Mouse (Mus musculus) T-cell, adult 2 months (primary cell): ENCODE data around the gene Npcd.
A peak's percentile ranks its signal among the peaks of the same experiment; 100 is the strongest.

Source experiments
- DNase-seq: peaks from one replicate; pipeline ENCODE4 v3.0.0; 2022; ENCODE audit warnings: low spot score

Npcd gene

GRCm38 (mm10) chr15:79803533-79804351 lies 30.3 kb downstream of the Npcd start:
- no peak for DNase-seq

DNA sequence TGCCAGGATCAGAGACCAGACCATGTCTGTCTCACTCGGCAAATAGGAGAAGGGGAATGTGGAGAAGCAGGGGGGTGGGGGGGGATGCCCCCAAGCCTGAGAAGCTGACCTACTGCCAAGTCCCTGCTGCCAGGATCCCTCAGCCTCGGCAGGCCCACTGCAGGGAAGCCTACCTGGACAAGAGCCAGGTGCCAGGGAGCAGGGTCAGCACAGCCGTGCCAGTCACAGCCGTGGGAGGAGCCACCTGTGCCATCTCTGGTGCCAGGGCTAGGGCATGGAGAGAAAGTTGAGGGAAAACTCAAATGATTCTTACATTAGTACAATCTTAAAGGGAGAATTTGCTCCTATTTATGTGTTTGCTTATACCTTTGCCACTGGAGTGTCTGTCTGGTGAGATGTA lies 31.7 kb downstream of the Npcd start:
- no peak for DNase-seq

- DNase-seq = no peak
Measured at GRCm38 (mm10) chr15:79801646-79802045, 32.4 kb downstream of the Npcd start.

GRCm38 (mm10) chr15:79800701-79801100 lies 33.3 kb downstream of the Npcd start:
- no peak for DNase-seq

DNA sequence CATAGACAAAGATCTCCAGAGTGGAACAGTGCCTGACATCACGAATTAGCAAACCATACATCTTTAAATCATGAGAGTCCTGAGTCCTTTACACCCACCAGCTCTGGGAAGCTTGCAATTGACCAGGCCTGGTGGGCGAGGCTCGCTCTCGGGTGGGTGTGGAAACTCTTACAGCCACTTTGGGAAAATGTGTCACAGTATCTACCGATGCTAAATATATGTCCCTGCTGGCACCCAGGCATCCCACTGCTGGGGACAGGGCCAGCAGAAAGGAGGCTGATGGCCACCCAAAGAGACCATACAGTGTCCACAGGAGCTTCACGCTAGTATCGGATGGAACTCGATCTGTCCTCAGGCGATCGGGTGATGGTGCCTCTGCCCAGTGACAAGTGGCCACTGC lies 35.4 kb downstream of the Npcd start:
- no peak for DNase-seq

GRCm38 (mm10) chr15:79797680-79798079 lies 36.4 kb downstream of the Npcd start:
- no peak for DNase-seq

DNA sequence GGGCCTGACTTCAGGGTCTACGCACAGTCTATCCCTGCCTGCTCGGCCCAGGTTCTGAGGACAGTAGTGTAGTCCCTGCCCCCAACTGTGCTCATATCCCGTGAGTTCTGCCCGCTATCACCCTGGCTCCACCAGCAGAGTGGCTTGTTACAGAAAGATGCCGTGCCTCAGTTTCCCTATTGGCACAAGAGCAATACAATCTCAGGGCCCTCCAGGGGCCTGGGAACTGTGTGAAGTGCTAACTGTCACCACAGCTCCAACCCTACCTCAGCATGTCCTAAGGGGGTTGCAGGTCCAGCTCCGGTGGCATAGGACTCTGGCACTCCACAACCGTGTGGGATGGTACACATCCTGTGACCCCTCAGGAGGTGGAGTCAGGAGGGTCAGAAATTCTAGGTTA lies 36.9 kb downstream of the Npcd start:
- DNase-seq = no peak

- no peak for DNase-seq
Measured at GRCm38 (mm10) chr15:79796256-79796655, 37.8 kb downstream of the Npcd start.

DNA sequence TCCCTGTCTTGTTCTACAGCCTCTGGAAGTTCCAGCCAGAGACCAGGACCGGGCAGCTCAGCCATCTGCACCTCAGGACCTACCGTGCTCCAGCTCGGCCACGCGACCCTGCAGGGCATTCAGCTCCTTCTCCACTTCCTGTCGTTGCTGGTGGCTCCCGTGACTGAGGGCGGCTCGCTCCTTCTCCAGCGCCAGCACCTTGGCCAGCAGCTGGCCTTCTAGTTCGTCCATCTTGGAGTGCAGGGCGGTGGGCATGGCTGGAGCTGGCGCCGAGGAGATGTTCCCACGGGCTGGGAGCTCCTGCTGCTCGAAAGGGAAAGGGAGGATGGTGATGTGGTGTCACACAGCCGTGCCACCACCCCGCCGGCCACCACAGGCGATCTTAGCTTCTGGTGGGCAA lies 39.9 kb downstream of the Npcd start:
- DNase-seq = no peak

GRCm38 (mm10) chr15:79793076-79793475 lies 41.0 kb downstream of the Npcd start:
- no peak for DNase-seq

DNA sequence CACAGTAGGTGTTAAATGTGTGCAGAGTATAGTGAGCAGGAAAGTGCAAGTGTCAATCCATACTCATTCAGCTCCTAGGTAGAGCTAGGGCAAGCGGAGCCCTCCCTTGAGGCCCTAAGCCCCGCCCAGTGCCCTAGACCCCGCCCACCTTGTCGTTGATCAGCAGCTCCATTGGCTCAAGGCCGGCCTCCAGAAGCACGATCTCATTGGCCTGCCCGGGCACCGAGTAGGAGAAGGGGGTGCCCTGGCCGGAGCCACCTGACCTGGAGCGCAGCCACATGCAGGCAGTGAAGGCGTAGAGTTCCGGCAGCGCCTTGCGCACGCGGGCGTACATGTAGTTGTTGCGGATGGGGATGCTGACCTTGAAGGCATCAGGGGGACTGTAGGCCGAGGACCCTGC lies 41.6 kb downstream of the Npcd start:
- DNase-seq = no peak

- DNase-seq = peak; percentile 15
Measured at GRCm38 (mm10) chr15:79791502-79791901, 42.5 kb downstream of the Npcd start.

DNA sequence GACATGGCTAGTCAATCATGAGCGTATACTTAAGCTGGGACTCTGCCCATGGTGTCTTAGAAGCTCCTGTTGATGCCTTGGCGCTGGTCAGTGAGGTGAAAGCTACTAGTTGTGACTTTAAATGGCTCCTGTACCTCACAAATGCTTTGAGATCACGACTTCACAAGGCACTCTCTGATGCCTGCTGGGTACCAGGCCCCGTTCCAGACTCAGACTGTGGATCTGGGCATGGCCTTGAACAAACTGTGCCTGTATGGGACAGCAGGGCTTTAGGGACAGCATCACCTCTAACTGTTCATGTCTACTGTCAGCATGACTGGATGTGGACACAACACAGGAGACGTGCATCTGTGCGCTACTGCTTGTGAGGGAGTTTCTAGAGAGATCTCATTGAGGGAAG lies 43.1 kb downstream of the Npcd start:
- DNase-seq = no peak

GRCm38 (mm10) chr15:79790111-79790510 lies 43.9 kb downstream of the Npcd start:
- DNase-seq = no peak

DNA sequence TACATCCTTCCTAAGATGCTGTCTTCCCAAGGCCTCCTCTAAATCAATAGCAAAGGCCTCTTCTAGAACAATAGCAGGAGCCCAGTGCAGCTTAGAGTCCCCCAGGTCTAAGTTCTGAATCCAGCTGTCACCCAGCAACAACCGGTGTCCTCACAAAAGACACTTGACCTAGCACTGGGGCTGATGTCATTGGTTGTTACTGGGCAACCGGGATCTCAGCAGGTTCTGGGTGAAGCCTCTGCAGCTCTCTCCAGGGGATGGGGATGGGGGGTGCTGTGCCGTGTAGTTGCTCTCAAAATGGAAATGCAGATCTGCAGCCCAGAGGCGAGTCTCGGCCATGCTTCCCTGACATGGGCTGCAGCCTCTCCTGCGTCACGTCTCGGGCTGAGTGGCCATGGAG lies 46.2 kb downstream of the Npcd start:
- DNase-seq = no peak

DNA sequence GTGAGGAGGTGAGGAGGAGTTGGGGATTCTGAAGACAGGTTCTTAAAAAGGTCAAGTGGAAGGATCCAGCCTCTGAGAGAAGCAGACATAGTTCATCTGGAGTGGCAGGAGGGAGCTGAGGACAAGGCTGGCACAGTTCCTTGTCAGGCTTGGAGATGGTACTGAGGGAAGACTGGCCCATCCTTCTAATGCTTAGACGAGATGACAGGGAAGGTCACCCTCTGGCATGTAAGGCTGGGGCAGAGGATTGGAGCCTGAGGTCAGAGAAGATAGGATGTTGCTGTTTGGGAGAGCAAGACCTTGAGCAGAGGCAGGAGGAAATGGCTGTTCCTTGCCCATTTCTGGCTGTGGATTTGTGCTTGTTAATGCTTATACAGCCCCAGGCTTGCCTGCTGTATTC lies 49.0 kb downstream of the Npcd start:
- DNase-seq = no peak

DNA sequence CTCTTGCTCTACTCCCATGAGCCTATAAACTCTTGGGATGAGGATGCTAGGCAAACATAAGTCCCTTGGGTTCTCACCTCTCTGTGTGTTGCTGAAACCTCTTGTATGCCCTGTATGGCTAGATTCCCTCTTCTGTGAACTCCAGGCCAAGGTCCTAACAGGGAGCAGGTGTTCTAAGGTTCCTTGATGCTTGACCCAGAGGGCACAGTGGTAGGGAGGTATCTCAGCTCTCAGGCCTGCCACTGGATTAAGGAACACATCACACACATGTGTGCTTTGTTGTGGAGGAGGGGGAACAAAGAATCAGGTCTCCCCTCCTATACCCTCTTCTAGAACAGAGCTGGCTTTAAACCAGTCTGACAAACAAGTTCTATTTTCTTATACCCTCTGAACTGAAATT lies 56.3 kb downstream of the Npcd start, which contains the start of gene Dnal4:
Dnal4 (minus strand) TSS at position 101 of the 400 bp plus-strand sequence.
- DNase-seq = no peak

- no peak for DNase-seq
Measured at GRCm38 (mm10) chr15:79775662-79776061, 58.4 kb downstream of the Npcd start.

DNA sequence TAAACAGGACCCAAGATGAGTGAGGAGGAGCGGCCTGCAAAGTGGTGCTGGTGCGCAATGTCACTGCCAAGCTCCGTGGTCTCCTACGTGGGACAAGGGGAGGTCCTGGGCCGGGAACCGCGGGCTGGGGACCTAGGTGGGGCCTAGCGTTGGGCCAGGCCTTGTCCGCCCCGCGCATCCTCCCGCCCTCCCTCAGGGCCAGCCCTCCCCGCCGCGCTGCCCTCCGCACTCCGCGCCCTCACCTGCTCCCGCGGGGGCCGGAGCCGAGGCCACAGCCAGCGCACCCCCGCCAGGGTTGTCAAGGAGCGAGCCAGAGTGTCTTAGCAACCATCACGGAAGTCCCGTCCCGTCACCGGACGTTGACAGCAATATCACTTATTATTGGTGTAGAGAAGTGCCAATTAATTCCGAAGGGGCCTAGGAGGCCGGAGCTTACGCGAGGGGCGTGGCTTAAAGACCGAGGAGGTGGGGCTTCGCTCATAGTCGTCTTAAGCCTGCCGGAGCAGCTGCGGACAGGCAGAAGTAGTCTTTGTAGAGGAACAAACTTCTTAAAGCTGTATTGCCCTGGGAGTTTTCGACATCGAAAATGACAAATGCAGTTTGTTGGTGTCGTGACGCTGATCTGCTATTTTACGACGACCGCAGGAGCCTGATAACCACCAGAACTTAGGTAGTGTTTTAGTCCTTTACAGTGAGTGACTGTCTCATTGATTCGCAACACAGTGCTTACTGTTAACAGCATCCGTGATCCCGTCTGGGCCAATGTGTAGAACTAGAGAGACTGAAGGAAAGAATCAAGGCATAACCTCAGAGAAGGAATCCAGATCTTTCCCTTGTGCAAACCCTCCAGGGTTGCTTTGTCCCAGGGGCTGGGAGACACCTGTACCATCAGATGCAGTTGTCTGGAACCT lies 59.7 kb downstream of the Npcd start:
- DNase-seq = peak; percentile 97

- no peak for DNase-seq
Measured at GRCm38 (mm10) chr15:79770629-79771240, 63.3 kb downstream of the Npcd start.

DNA sequence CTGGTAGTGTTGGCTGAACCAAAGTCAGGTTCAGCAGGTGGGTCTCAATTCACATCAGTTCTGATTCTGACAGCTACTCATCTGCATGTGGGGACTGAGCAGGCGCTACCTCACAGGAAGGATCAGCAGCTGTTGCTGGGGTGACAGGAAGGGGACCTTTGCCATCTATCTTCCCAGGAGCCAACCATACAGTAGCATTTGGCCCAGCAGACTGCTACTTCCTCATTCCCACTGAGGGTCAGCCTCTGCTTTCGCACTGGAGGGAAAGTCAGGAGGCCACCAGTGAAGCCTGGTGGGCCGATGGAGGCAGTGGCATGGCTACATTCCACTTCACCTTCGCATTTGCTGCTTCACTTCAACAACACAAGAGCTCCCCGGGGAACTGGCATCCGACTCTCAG lies 65.7 kb downstream of the Npcd start:
- no peak for DNase-seq

DNA sequence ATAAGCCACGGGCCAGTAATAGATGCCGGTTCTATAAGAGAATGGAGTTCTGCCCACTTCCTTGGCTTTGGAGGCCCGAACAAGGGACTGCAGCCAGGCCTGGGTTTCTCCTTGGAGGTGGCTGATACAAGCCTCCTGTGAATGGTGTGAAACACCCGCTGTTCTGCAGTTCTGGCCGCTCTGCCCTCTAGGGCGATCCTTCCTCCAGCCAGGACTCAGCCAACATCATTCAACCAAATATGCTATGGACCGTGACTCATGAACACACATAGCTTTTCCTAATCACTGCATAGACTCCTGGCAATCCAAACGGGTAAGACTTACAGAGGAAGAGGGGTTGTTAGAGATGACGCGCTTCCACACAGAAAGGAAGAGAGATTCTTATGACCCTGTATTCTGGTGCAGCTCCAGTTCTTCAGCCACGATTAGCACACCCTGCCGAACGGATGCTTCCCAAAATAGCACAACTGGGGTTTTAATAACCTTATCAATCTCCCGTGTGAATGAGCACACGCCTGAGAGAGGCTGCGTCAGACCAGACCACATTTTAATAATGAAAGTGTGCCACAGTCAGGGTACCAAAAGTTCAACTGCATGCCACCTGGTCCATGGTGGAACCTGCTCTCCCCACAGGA lies 66.6 kb downstream of the Npcd start:
- DNase-seq = no peak
